Mouse (Mus musculus) hindbrain, embryonic 16.5 days (tissue): ENCODE results near the gene Axl. TPM values are rescaled to one million over a fixed set of nuclear protein-coding genes. Genes with fewer than 3 reads are reported as not detected.
"Not testable (repeated sequence)": the region's sequence is repeated elsewhere in the genome, so short reads cannot be mapped to it uniquely, and the experiment has no call there.

Experiments used
- ATAC-seq: fragments of 200-750 bp; cut with Nextera tagmentation; 2 replicates; pipeline ENCODE4 v1.8.0; 2017; ENCODE audit warnings: moderate TSS enrichment, moderate library complexity
- H3K27ac ChIP-seq: fragments of 300-500 bp; sonication (generic); 2 replicates; pipeline ENCODE4 v1.5.1; 2014; ENCODE audit warnings: low read depth, mild to moderate bottlenecking, control low read depth, low read length, moderate library complexity
- H3K27me3 ChIP-seq: fragments of 300-500 bp; sonication (generic); replicated peaks from 2 replicates; pipeline ENCODE4 v1.6.1; 2014; ENCODE audit warnings: low read length; ENCODE audit not compliant: control insufficient read depth, insufficient read depth
- H3K36me3 ChIP-seq: fragments of 300-500 bp; sonication (generic); 2 replicates; pipeline ENCODE4 v1.6.1; 2014; ENCODE audit warnings: mild to moderate bottlenecking, low read length, moderate library complexity, mixed read lengths; ENCODE audit not compliant: control insufficient read depth, insufficient read depth
- H3K4me1 ChIP-seq: fragments of 300-500 bp; sonication (generic); 2 replicates; pipeline ENCODE4 v1.6.1; 2014; ENCODE audit warnings: low read depth, low read length; ENCODE audit not compliant: control insufficient read depth, insufficient read depth
- H3K4me2 ChIP-seq: fragments of 300-500 bp; sonication (generic); 2 replicates; pipeline ENCODE4 v1.6.1; 2014; ENCODE audit warnings: mild to moderate bottlenecking, low read length, control low read depth, moderate library complexity
- H3K4me3 ChIP-seq: fragments of 300-500 bp; sonication (generic); 2 replicates; pipeline ENCODE4 v1.5.1; 2014; ENCODE audit warnings: mild to moderate bottlenecking, low read length, control low read depth, moderate library complexity
- H3K9ac ChIP-seq: fragments of 300-500 bp; sonication (generic); 2 replicates; pipeline ENCODE4 v1.6.1; 2014; ENCODE audit warnings: low read depth, mild to moderate bottlenecking, control low read depth, low read length, moderate library complexity
- H3K9me3 ChIP-seq: fragments of 300-500 bp; sonication (generic); 2 replicates; pipeline ENCODE4 v1.6.1; 2014; ENCODE audit warnings: mild to moderate bottlenecking, low read length, moderate library complexity; ENCODE audit not compliant: control insufficient read depth
- WGBS: fragments of 180-500 bp; shearing (Covaris S2); extraction: QIAGEN DNeasy Blood & Tissue Kit; methylation state at CpG from one replicate; pipeline ENCODE4 v1.1.7; 2014; 5-methylcytosine and 5-hydroxymethylcytosine counted together
- polyA plus RNA-seq: library from polyadenylated mRNA; unstranded; fragments of >200 nt; fragmentation: Nextera tagmentation; extraction: Ambion mirVana; gene quantifications from 2 replicates; pipeline ENCODE4 v1.2.1, GENCODE M21; 2015

The Axl gene
- polyA plus RNA-seq, 1 experiment from 2014 or later = 18.1 TPM

GRCm38 (mm10) chr7:25799369-25799768, 10.9 kb upstream of the Axl start:
- WGBS = 81% methylated on average over 1 of the region's 1 CpGs
- Histone ChIP-seq H3K9me3 (no peaks in the 10 kb centered on the region), H3K9ac (no peak overlapping the region), H3K36me3 (no peaks in the 10 kb centered on the region), H3K27me3 (no peaks in the 10 kb centered on the region), H3K4me1 (no peaks in the 10 kb centered on the region), H3K27ac (no peak overlapping the region), H3K4me3 (no peak overlapping the region), H3K4me2 (no peak overlapping the region)
- no peak for ATAC-seq

GRCm38 (mm10) chr7:25798540-25798939, 10.0 kb upstream of the Axl start:
- H3K4me1 ChIP-seq = no peaks in the 10 kb centered on the region
- no peak overlapping the region for H3K4me2 ChIP-seq
- H3K36me3 ChIP-seq = no peaks in the 10 kb centered on the region
- no peak for ATAC-seq
- no peak overlapping the region for H3K9ac ChIP-seq
- H3K27ac ChIP-seq = no peak overlapping the region
- no peak overlapping the region for H3K4me3 ChIP-seq
- no peaks in the 10 kb centered on the region for H3K9me3 ChIP-seq
- no peaks in the 10 kb centered on the region for H3K27me3 ChIP-seq
- 76% methylated on average over 2 of the region's 2 CpGs for WGBS

- WGBS = 91% methylated on average over 8 of the region's 8 CpGs
- no peaks in the 10 kb centered on the region for H3K9me3 ChIP-seq
- no peak overlapping the region for H3K4me3 ChIP-seq
- H3K9ac ChIP-seq = no peak overlapping the region
- no peak overlapping the region for H3K4me2 ChIP-seq
- H3K4me1 ChIP-seq = no peaks in the 10 kb centered on the region
- no peaks in the 10 kb centered on the region for H3K27me3 ChIP-seq
- H3K36me3 ChIP-seq = no peaks in the 10 kb centered on the region
- no peak for ATAC-seq
- no peak overlapping the region for H3K27ac ChIP-seq
Observed at GRCm38 (mm10) chr7:25794775-25795174, 6.3 kb upstream of the Axl start.

GRCm38 (mm10) chr7:25793679-25794078, 5.2 kb upstream of the Axl start:
- 58% methylated on average over 3 of the region's 3 CpGs for WGBS
- no peak overlapping the region for H3K27ac ChIP-seq

GRCm38 (mm10) chr7:25792966-25793365, 4.5 kb upstream of the Axl start:
- H3K27me3 ChIP-seq, H3K4me2 ChIP-seq, H3K9ac ChIP-seq, H3K27ac ChIP-seq, H3K4me3 ChIP-seq, ATAC-seq, H3K4me1 ChIP-seq, H3K9me3 ChIP-seq, H3K36me3 ChIP-seq: not testable (repeated sequence)
- WGBS = 80% methylated on average over 9 of the region's 9 CpGs

More at GRCm38 (mm10) chr7:25793679-25794078, 5.2 kb upstream of the Axl start:
- Histone ChIP-seq H3K4me1 (peaks cover under 1% of the 10 kb centered on the region), H3K4me3 (no peak overlapping the region), H3K4me2 (no peak overlapping the region), H3K9me3 (no peaks in the 10 kb centered on the region), H3K36me3 (no peaks in the 10 kb centered on the region), H3K27me3 (no peaks in the 10 kb centered on the region), H3K9ac (no peak overlapping the region)
- no peak for ATAC-seq

- H3K4me2 ChIP-seq = no peak overlapping the region
- no peaks in the 10 kb centered on the region; the same call in 1 of the 2 replicates for H3K27me3 ChIP-seq
- WGBS = 69% methylated on average over 8 of the region's 8 CpGs
- peaks cover 8% of the 10 kb centered on the region for H3K4me1 ChIP-seq
- H3K36me3 ChIP-seq = no peaks in the 10 kb centered on the region
- H3K4me3 ChIP-seq = no peak overlapping the region
- no peaks in the 10 kb centered on the region for H3K9me3 ChIP-seq
- no peak overlapping the region for H3K27ac ChIP-seq
- no peak for ATAC-seq
- no peak overlapping the region for H3K9ac ChIP-seq
Observed at GRCm38 (mm10) chr7:25790615-25791014, 2.1 kb upstream of the Axl start.

- no peaks in the 10 kb centered on the region for H3K36me3 ChIP-seq
- no peak overlapping the region for H3K27ac ChIP-seq
- no peaks in the 10 kb centered on the region for H3K9me3 ChIP-seq
- peaks cover 8% of the 10 kb centered on the region for H3K4me1 ChIP-seq
- 26% methylated on average over 3 of the region's 3 CpGs for WGBS
- no peak for ATAC-seq
- peak overlapping the region; percentile 45; the same call in 1 of the 2 replicates for H3K4me3 ChIP-seq
- peak overlapping the region; percentile 73 for H3K4me2 ChIP-seq
- no peaks in the 10 kb centered on the region; the same call in 1 of the 2 replicates for H3K27me3 ChIP-seq
- H3K9ac ChIP-seq = no peak overlapping the region
Observed at GRCm38 (mm10) chr7:25789129-25789440, 580 bp upstream of the Axl start.

- Histone ChIP-seq H3K9me3 (no peaks in the 10 kb centered on the region), H3K4me1 (peaks cover 8% of the 10 kb centered on the region), H3K36me3 (no peaks in the 10 kb centered on the region), H3K9ac (peak overlapping the region; percentile 63), H3K4me2 (peak overlapping the region; percentile 73), H3K27me3 (no peaks in the 10 kb centered on the region; the same call in 1 of the 2 replicates), H3K4me3 (peak overlapping the region; percentile 45), H3K27ac (peak overlapping the region; percentile 44; the same call in 1 of the 2 replicates)
- peak; percentile 55 for ATAC-seq
- 18% methylated on average over 9 of the region's 9 CpGs for WGBS
Observed at GRCm38 (mm10) chr7:25787456-25788219, 867 bp downstream of the Axl start.

- Histone ChIP-seq H3K27me3 (no peaks in the 10 kb centered on the region; the same call in 1 of the 2 replicates), H3K4me3 (no peak overlapping the region; the same call in 1 of the 2 replicates), H3K9me3 (no peaks in the 10 kb centered on the region), H3K9ac (no peak overlapping the region), H3K4me1 (peaks cover 10% of the 10 kb centered on the region), H3K27ac (no peak overlapping the region), H3K4me2 (peak overlapping the region; percentile 73), H3K36me3 (no peaks in the 10 kb centered on the region)
- WGBS = 78% methylated on average over 4 of the region's 4 CpGs
- no peak for ATAC-seq
Observed at GRCm38 (mm10) chr7:25786974-25787373, 1.5 kb downstream of the Axl start.
